Mouse (Mus musculus) CH12.LX (cell line): ENCODE measurements around the gene Inpp5a.

Source experiments
- BHLHE40 ChIP-seq: IDR thresholded peaks from 2 replicates; pipeline ENCODE4 v1.6.1; 2011; ENCODE audit warnings: mild to moderate bottlenecking, low read depth, low read length, improper control_type of control experiment
- CHD2 ChIP-seq: IDR thresholded peaks from 2 replicates; pipeline ENCODE4 v1.6.1; 2011; ENCODE audit warnings: low read length, improper control_type of control experiment
- CTCF ChIP-seq, 2 experiments: IDR thresholded peaks in 1 of 2; conservative IDR thresholded peaks in 1 of 2; 2 replicates each; pipeline ENCODE4 v1.5.1; 2011 to 2012; ENCODE audit warnings: low read depth in 2 of 2, low read length in 2 of 2, improper control_type of control experiment in 1 of 2, inconsistent platforms in 1 of 2, mild to moderate bottlenecking in 1 of 2, moderate library complexity in 1 of 2
- ELF1 ChIP-seq: IDR thresholded peaks from 2 replicates; pipeline ENCODE4 v1.6.1; 2014; ENCODE audit warnings: low read depth, mild to moderate bottlenecking, inconsistent platforms, low read length, improper control_type of control experiment
- ETS1 ChIP-seq: conservative IDR thresholded peaks from 2 replicates; pipeline ENCODE4 v1.6.1; 2012; ENCODE audit warnings: low read depth, mild to moderate bottlenecking, inconsistent platforms, low read length, improper control_type of control experiment, moderate library complexity
- IRF4 ChIP-seq: IDR thresholded peaks from 2 replicates; pipeline ENCODE4 v1.6.1; 2014; ENCODE audit warnings: low read depth, mild to moderate bottlenecking, inconsistent platforms, low read length, improper control_type of control experiment
- MAFK ChIP-seq: IDR thresholded peaks from 2 replicates; pipeline ENCODE4 v1.6.1; 2011; ENCODE audit warnings: low read length, improper control_type of control experiment; ENCODE audit not compliant: insufficient replicate concordance
- POLR2AphosphoS2 ChIP-seq: IDR thresholded peaks from 2 replicates; pipeline ENCODE4 v1.6.1; 2011; ENCODE audit warnings: low read depth, low read length, improper control_type of control experiment
- SMC3 ChIP-seq: IDR thresholded peaks from 2 replicates; pipeline ENCODE4 v1.6.1; 2011; ENCODE audit warnings: low read depth, low read length, improper control_type of control experiment
- TBP ChIP-seq: conservative IDR thresholded peaks from 2 replicates; pipeline ENCODE4 v1.6.1; 2011; ENCODE audit warnings: low read depth, low read length, improper control_type of control experiment
- TCF12 ChIP-seq: IDR thresholded peaks from 2 replicates; pipeline ENCODE4 v1.6.1; 2014; ENCODE audit warnings: low read depth, mild to moderate bottlenecking, inconsistent platforms, low read length, improper control_type of control experiment
- ZC3H11A ChIP-seq: IDR thresholded peaks from 2 replicates; pipeline ENCODE4 v1.6.1; 2012; ENCODE audit warnings: low read depth, mild to moderate bottlenecking, inconsistent platforms, low read length, improper control_type of control experiment
- ZNF384 ChIP-seq: IDR thresholded peaks from 2 replicates; pipeline ENCODE4 v1.6.1; 2012; ENCODE audit warnings: low read depth, low read length, improper control_type of control experiment, inconsistent platforms

DNA sequence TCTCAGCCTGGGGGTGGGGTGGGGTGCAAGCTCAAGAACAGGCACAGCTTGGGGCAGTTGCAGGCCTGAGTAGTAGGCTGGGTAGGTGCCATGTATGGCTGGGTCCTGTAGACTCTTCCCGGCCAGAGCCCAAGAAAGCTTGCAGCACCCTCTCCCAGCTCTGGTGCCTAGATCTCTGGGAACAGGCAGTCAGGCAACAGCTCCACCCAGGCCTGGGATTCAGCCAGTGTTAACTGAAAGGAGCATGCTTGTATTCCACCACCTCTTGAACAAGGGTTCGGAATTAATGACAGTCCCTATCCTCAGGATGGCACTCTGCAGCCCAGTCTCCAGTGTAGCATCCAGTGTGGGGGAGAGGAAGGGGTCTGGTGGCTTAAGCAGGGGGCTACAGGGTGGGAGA, 20.7 kb upstream of the Inpp5a start:
- TF ChIP-seq IRF4 (no peak), BHLHE40 (no peak), ZNF384 (no peak), ZC3H11A (no peak), CTCF (conservative IDR thresholded peaks at IDR 0.05 in 1 of 2, IDR thresholded peaks at IDR 0.05 in 1 of 2; ENCODE audit: low read depth in 2 of 2, low read length in 2 of 2) (no peak), MAFK (no peak), POLR2AphosphoS2 (no peak), CHD2 (no peak), ELF1 (no peak), TBP (no peak), ETS1 (no peak), TCF12 (no peak), SMC3 (no peak)
